Mouse (Mus musculus): ENCODE results near the gene Cdk11b. TPM values are rescaled to one million over a fixed set of nuclear protein-coding genes. Genes with fewer than 3 reads are reported as not detected.

The Cdk11b gene
- polyA plus RNA-seq, 1 experiment from 2014 or later, result 69.4 TPM

DNA sequence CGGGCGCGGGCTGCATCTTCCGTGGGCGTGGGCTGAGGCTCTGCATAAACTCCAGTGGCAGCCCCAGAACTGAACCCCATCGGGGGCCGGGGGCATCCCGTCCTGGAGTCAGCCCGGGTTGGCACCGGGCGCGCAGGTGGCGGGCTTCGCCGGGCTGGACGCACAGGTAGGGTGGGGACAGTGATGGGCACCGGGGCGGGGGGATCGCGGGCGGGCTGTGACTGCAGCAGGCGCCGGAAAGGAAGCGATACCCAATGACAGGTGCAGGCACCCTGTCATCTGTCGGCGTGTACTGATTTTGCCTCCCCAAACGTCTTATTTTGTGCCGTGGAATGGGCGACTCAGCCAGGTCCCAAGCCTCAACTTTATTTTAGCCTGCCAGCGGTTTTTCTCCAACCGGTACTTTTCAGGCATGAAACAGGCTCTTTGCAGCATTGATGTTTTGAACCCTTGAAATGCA, 22.6 kb upstream of the Cdk11b start:
- H3K36me3 ChIP-seq (ENCODE audit: control insufficient read depth, insufficient read depth, low read length), result no peaks in the 10 kb centered on the region
- DNase-seq (ENCODE audit: low spot score), result no peak
- ATAC-seq (ENCODE audit: insufficient number of reproducible peaks, low FRiP score, low TSS enrichment, low read depth), result peak; percentile 41
- H3K4me2 ChIP-seq (ENCODE audit: low read depth, severe bottlenecking), result peak overlapping the region; percentile 93
- peak overlapping the region; percentile 95 for H3K9ac ChIP-seq (ENCODE audit: low read length)
- peak overlapping the region; percentile 99 for H3K27ac ChIP-seq (replicated peaks; ENCODE audit: low read depth, low read length)
- WGBS, result 1% methylated on average over 30 of the region's 31 CpGs
- H3K27me3 ChIP-seq (ENCODE audit: control insufficient read depth, insufficient read depth, low read length), result no peaks in the 10 kb centered on the region
- H3K9me3 ChIP-seq (ENCODE audit: control insufficient read depth, low read length), result no peaks in the 10 kb centered on the region
- peak overlapping the region; percentile 92 for H3K4me3 ChIP-seq (ENCODE audit: low read depth, low read length)
- peaks cover 7% of the 10 kb centered on the region for H3K4me1 ChIP-seq (ENCODE audit: control insufficient read depth, insufficient read depth, low read length)

DNA sequence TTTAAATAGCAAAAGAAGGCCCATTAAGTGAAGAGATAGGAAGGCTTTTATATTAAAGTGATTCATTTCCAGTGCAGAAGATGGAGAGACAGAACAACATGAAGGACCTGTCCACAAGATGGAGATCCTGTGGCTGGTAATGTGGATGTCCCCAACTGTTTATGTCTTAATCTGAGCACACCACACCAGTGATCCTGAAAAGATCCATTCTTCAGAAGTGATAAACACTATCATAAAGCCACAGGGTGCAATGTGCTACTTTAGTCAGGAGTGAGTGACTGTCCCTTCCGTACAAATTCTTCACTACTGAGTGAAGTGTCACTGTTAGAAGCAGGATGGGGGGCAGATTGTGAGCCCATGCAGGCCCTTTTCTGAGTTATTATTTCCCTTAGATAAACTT, 21.9 kb upstream of the Cdk11b start:
- 0 out of 2 replicates have a peak overlapping the region, but pooled peaks have one; percentile 93 for H3K4me2 ChIP-seq (ENCODE audit: low read depth, severe bottlenecking)
- ATAC-seq (ENCODE audit: insufficient number of reproducible peaks, low FRiP score, low TSS enrichment, low read depth), result no peak

DNA sequence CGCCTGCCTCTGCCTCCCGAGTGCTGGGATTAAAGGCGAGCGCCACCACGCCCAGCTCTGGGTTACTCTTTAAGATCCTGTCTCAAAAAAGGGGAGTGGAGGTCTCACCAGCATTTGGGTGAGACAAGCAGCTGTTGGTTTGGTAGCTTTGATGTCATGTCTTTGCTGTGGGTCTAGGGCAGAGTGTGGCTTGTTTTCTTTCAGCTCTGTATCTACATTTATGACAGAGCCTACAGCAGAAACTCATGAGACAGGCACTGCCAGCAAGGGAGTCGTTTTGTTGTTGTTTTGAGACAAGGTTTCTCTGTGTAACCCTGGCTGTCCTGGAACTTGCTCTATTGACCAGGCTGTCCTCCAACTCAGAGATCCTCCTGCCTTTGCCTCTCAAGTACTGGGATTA, 20.9 kb upstream of the Cdk11b start:
- no peak for DNase-seq (ENCODE audit: low spot score)
- no peaks in the 10 kb centered on the region for H3K9me3 ChIP-seq (ENCODE audit: control insufficient read depth, low read length)
- H3K4me3 ChIP-seq (ENCODE audit: low read depth, low read length), result no peak overlapping the region
- no peaks in the 10 kb centered on the region for H3K27me3 ChIP-seq (ENCODE audit: control insufficient read depth, insufficient read depth, low read length)
- ATAC-seq (ENCODE audit: insufficient number of reproducible peaks, low FRiP score, low TSS enrichment, low read depth), result no peak
- no peak overlapping the region for H3K9ac ChIP-seq (ENCODE audit: low read length)
- no peaks in the 10 kb centered on the region for H3K36me3 ChIP-seq (ENCODE audit: control insufficient read depth, insufficient read depth, low read length)
- no peak overlapping the region for H3K4me2 ChIP-seq (ENCODE audit: low read depth, severe bottlenecking)
- WGBS, result 93% methylated on average over 6 of the region's 6 CpGs
- H3K27ac ChIP-seq (replicated peaks; ENCODE audit: low read depth, low read length), result no peak overlapping the region
- peaks cover 7% of the 10 kb centered on the region for H3K4me1 ChIP-seq (ENCODE audit: control insufficient read depth, insufficient read depth, low read length)

More for the DNA sequence above, 21.9 kb upstream of the Cdk11b start:
- no peak for DNase-seq (ENCODE audit: low spot score)
- Histone ChIP-seq H3K4me3 (ENCODE audit: low read depth, low read length) (peak overlapping the region; percentile 92), H3K4me1 (ENCODE audit: control insufficient read depth, insufficient read depth, low read length) (peaks cover 7% of the 10 kb centered on the region), H3K27me3 (ENCODE audit: control insufficient read depth, insufficient read depth, low read length) (no peaks in the 10 kb centered on the region), H3K27ac (replicated peaks; ENCODE audit: low read depth, low read length) (no peak overlapping the region), H3K9ac (ENCODE audit: low read length) (no peak overlapping the region), H3K36me3 (ENCODE audit: control insufficient read depth, insufficient read depth, low read length) (no peaks in the 10 kb centered on the region), H3K9me3 (ENCODE audit: control insufficient read depth, low read length) (no peaks in the 10 kb centered on the region)
- 97% methylated on average over 1 of the region's 1 CpGs for WGBS

DNA sequence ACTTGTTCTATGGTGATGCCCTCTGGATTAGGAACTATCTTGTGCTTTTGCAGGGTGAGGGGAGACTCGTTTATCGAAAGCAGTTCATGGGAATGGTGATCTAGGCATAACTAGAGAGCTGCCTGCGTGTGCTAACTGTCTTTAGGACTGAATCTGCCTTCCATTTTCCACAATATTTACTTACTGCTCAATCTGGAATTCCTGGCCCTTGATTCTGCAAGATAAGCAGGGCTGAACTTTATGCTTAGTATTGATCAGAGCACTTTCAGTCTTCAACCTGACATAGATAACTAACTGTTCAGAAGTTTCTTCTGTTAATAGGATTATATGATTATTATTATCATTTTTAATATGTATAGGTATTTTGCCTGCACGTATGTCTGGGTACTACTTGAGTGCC, 19.5 kb upstream of the Cdk11b start:
- no peak overlapping the region for H3K9ac ChIP-seq (ENCODE audit: low read length)
- DNase-seq (ENCODE audit: low spot score) (no peak), ATAC-seq (ENCODE audit: insufficient number of reproducible peaks, low FRiP score, low TSS enrichment, low read depth) (no peak)
- H3K27ac ChIP-seq (replicated peaks; ENCODE audit: low read depth, low read length), result no peak overlapping the region
- WGBS, result 89% methylated on average over 4 of the region's 4 CpGs
- no peaks in the 10 kb centered on the region for H3K9me3 ChIP-seq (ENCODE audit: control insufficient read depth, low read length)
- H3K4me3 ChIP-seq (ENCODE audit: low read depth, low read length), result no peak overlapping the region
- no peak overlapping the region for H3K4me2 ChIP-seq (ENCODE audit: low read depth, severe bottlenecking)
- H3K36me3 ChIP-seq (ENCODE audit: control insufficient read depth, insufficient read depth, low read length), result peaks cover 2% of the 10 kb centered on the region; the same call in 1 of the 2 replicates
- H3K4me1 ChIP-seq (ENCODE audit: control insufficient read depth, insufficient read depth, low read length), result peaks cover 7% of the 10 kb centered on the region
- no peaks in the 10 kb centered on the region for H3K27me3 ChIP-seq (ENCODE audit: control insufficient read depth, insufficient read depth, low read length)

DNA sequence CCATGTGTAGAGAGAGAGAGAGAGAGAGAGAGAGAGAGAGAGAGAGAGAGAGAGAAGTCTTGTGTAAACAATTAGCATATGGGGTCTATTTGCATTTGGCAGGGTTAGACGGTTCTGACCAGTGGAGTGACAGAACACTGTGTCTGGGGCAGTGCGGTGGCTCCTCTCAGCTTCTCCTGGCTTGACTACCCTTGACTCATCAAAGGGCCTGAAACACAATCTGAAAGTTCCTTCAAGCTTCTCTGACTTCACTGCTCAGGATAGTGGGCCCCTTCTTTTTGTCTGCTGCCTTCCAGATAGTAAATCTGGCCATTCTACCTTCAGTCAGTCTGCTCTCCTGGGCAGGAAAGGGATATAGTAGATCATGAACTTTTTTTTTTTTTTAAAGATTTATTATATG, 17.8 kb upstream of the Cdk11b start:
- H3K27ac ChIP-seq (replicated peaks; ENCODE audit: low read depth, low read length), result no peak overlapping the region
- ATAC-seq (ENCODE audit: insufficient number of reproducible peaks, low FRiP score, low TSS enrichment, low read depth), result no peak
- H3K4me1 ChIP-seq (ENCODE audit: control insufficient read depth, insufficient read depth, low read length), result peaks cover 7% of the 10 kb centered on the region
- H3K27me3 ChIP-seq (ENCODE audit: control insufficient read depth, insufficient read depth, low read length), result no peaks in the 10 kb centered on the region
- no peaks in the 10 kb centered on the region for H3K9me3 ChIP-seq (ENCODE audit: control insufficient read depth, low read length)
- WGBS, result 86% methylated on average over 2 of the region's 2 CpGs
- no peak for DNase-seq (ENCODE audit: low spot score)
- no peak overlapping the region for H3K9ac ChIP-seq (ENCODE audit: low read length)
- H3K36me3 ChIP-seq (ENCODE audit: control insufficient read depth, insufficient read depth, low read length), result peaks cover 2% of the 10 kb centered on the region; the same call in 1 of the 2 replicates
- H3K4me2 ChIP-seq (ENCODE audit: low read depth, severe bottlenecking), result no peak overlapping the region
- no peak overlapping the region for H3K4me3 ChIP-seq (ENCODE audit: low read depth, low read length)

DNA sequence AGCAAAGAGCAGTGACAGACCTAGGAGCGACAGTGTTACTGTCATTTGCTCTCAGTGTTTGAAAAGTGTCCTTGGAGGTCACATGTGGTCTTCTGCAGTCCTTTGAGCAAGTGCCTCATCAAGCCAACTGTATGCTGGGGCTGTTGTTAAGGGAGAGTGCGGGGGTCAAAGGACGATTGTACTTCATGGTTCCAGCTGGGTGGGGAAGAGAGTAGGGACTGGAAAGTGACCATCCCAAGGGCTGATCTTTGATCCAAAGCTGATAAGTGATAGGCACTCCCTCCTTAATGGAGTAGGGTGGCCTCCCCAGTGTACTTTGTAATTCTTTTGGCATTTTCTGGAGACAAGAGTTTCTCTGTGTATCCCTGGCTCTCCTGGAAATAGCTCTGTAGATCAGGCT, 12.8 kb upstream of the Cdk11b start:
- Histone ChIP-seq H3K9ac (ENCODE audit: low read length) (no peak overlapping the region), H3K4me1 (ENCODE audit: control insufficient read depth, insufficient read depth, low read length) (no peaks in the 10 kb centered on the region), H3K27ac (replicated peaks; ENCODE audit: low read depth, low read length) (no peak overlapping the region), H3K4me2 (ENCODE audit: low read depth, severe bottlenecking) (no peak overlapping the region), H3K36me3 (ENCODE audit: control insufficient read depth, insufficient read depth, low read length) (peaks cover 14% of the 10 kb centered on the region), H3K9me3 (ENCODE audit: control insufficient read depth, low read length) (no peaks in the 10 kb centered on the region), H3K27me3 (ENCODE audit: control insufficient read depth, insufficient read depth, low read length) (no peaks in the 10 kb centered on the region), H3K4me3 (ENCODE audit: low read depth, low read length) (no peak overlapping the region)
- 92% methylated on average over 3 of the region's 3 CpGs for WGBS
- no peak for DNase-seq (ENCODE audit: low spot score)
- ATAC-seq (ENCODE audit: insufficient number of reproducible peaks, low FRiP score, low TSS enrichment, low read depth), result no peak

DNA sequence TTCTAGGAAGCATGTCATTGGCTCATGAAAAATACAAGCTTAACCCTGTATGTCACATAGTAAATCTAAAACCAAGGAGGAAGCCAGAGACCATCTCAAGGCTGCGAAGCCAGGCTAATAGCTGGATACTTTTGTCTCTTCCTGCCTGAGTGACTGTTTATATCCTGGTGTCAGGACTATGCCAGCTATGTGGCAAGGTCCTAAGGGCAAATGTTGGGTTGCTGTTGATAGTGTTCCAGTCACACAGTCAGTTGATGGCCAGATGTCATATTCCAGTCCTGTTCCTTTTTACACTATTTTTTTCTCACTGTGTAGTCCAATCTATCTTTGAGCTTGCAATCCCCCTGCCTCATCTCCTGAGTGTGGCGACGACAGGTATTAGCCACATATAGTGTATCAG, 11.4 kb upstream of the Cdk11b start:
- no peak for ATAC-seq (ENCODE audit: insufficient number of reproducible peaks, low FRiP score, low TSS enrichment, low read depth)
- Histone ChIP-seq H3K27ac (replicated peaks; ENCODE audit: low read depth, low read length) (no peak overlapping the region), H3K36me3 (ENCODE audit: control insufficient read depth, insufficient read depth, low read length) (peaks cover 14% of the 10 kb centered on the region), H3K4me2 (ENCODE audit: low read depth, severe bottlenecking) (no peak overlapping the region), H3K4me1 (ENCODE audit: control insufficient read depth, insufficient read depth, low read length) (no peaks in the 10 kb centered on the region), H3K4me3 (ENCODE audit: low read depth, low read length) (no peak overlapping the region), H3K9me3 (ENCODE audit: control insufficient read depth, low read length) (no peaks in the 10 kb centered on the region), H3K27me3 (ENCODE audit: control insufficient read depth, insufficient read depth, low read length) (no peaks in the 10 kb centered on the region), H3K9ac (ENCODE audit: low read length) (no peak overlapping the region)
- WGBS, result 98% methylated on average over 3 of the region's 3 CpGs
- DNase-seq (ENCODE audit: low spot score), result no peak

DNA sequence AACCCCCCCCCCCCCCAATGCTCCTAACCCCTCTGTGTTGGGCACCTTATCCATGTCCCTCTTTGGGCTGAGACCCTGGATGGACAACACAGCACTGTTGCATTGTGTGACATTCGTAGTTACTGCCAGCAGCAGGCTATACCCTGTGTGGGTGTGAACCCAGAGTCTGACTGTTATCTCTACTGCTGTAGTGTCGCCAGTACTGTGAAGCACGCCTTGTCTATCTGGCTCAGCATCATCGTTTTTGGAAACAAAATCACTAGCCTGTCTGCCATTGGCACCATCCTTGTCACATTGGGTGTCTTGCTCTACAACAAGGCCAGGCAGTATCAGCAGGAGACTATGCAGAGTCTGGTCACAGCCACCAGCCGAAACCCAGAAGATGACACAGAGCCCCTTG, 6.3 kb upstream of the Cdk11b start:
- Histone ChIP-seq H3K27ac (replicated peaks; ENCODE audit: low read depth, low read length) (no peak overlapping the region), H3K4me1 (ENCODE audit: control insufficient read depth, insufficient read depth, low read length) (no peaks in the 10 kb centered on the region), H3K4me2 (ENCODE audit: low read depth, severe bottlenecking) (no peak overlapping the region), H3K36me3 (ENCODE audit: control insufficient read depth, insufficient read depth, low read length) (peaks cover 8% of the 10 kb centered on the region), H3K4me3 (ENCODE audit: low read depth, low read length) (no peak overlapping the region), H3K9me3 (ENCODE audit: control insufficient read depth, low read length) (no peaks in the 10 kb centered on the region), H3K9ac (ENCODE audit: low read length) (no peak overlapping the region), H3K27me3 (ENCODE audit: control insufficient read depth, insufficient read depth, low read length) (no peaks in the 10 kb centered on the region)
- ATAC-seq (ENCODE audit: insufficient number of reproducible peaks, low FRiP score, low TSS enrichment, low read depth) (no peak), DNase-seq (ENCODE audit: low spot score) (no peak)
- 92% methylated on average over 5 of the region's 5 CpGs for WGBS

DNA sequence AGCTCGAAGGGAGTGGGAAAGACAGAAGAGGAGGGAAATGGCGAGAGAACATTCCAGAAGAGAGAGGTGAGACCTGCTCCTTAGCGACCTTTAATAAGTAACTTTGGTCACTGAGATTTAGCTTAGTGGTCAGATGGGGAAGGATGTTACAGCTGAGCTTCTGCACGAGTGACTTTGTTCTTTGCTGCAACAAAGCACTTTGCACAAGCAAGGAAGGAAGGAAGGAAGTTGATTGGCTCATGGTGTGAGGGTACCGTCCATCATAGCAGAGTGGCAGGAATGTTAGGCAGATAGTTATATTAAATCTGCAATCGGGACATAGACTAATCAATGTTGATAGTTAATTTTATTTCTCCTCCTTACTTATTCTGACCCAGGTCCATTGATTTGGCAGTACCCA, 5.6 kb downstream of the Cdk11b start:
- H3K27me3 ChIP-seq (ENCODE audit: control insufficient read depth, insufficient read depth, low read length), result no peaks in the 10 kb centered on the region
- no peak for ATAC-seq (ENCODE audit: insufficient number of reproducible peaks, low FRiP score, low TSS enrichment, low read depth)
- H3K36me3 ChIP-seq (ENCODE audit: control insufficient read depth, insufficient read depth, low read length), result peaks cover 28% of the 10 kb centered on the region
- H3K9me3 ChIP-seq (ENCODE audit: control insufficient read depth, low read length), result no peaks in the 10 kb centered on the region
- DNase-seq (ENCODE audit: low spot score), result no peak
- H3K4me1 ChIP-seq (ENCODE audit: control insufficient read depth, insufficient read depth, low read length), result no peaks in the 10 kb centered on the region
- H3K4me3 ChIP-seq (ENCODE audit: low read depth, low read length), result no peak overlapping the region
- H3K9ac ChIP-seq (ENCODE audit: low read length), result no peak overlapping the region
- H3K27ac ChIP-seq (replicated peaks; ENCODE audit: low read depth, low read length), result no peak overlapping the region
- no peak overlapping the region for H3K4me2 ChIP-seq (ENCODE audit: low read depth, severe bottlenecking)
- WGBS, result 89% methylated on average over 6 of the region's 6 CpGs

Measured in limb, embryonic 11.5 days (tissue).